Mouse (Mus musculus) kidney, adult 8-10 months (tissue): ENCODE measurements around the gene Srms.
"Not testable (repeated sequence)": the region's sequence is repeated elsewhere in the genome, so short reads cannot be mapped to it uniquely, and the experiment has no call there.

ENCODE experiments used
- DNase-seq, 2 experiments: peaks; one replicate each; pipeline ENCODE4 v3.0.0; 2022

The Srms gene

DNA sequence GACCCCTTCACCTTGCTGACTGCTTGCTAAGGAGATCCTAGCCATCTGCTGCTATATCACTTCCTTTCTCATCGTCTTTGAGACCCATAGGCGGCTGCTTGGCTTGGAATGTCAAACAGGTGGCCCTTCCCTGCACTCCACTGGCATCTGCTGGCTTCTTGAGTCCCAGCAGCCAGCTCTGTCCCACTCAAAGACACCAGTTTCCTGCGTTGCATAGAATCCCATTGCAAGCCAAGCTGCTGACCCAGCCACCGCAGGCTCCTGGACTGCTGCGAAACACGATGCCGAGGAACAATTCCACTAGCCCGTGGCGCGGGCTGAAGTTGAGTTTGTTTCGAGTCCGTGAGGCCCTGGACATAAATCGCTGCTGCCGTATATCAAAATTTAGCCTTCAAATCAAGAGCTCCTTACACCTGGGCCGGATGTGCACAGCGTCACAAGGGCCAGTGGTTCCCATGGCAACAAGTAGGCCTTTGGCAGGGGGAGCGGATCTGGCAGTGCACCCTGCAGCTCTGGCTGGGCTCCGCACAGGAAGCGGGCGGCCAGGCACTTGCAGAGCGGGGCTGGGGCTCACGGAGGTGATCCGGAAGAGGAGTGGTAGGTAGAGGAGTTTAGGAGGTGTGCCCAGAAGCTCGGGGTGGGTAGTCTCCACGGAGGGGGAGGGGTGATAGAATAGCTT lies 6.7 kb upstream of the Srms start, which contains the start of gene Fndc11:
Gene Fndc11 (plus strand): TSS at position 476 of the 679 bp plus-strand sequence.
- DNase-seq, result peak; percentile 80 to 83

DNA sequence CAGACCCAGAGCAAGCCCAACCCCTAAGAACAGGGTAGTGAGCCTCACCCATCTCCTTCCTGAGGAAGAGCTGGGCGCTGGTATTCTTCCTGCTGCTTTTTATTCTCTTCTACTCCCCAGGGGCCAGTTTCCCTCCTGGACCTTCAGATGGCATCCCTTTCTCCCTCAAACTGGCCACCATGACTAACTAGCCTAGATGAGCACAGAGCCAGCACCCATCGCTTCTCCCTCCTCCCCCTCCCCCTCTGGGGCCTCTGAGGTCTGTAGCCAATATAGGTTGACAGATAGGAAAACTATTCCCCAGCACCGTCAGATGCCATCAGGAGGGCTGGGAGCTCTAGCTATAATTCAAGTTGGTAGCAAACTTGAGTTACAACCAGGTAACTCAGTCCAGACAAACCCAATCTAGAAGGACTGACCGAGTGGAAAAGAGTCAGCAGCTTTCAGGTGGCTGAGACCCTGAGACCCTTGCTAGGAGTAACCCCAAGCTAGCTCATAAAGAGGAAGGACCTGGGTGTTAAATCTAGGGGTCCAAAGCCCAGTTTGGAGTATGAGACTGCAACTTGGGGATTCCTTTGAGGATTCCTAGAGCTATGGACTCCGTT lies 6.0 kb upstream of the Srms start:
- DNase-seq, result no peak

DNA sequence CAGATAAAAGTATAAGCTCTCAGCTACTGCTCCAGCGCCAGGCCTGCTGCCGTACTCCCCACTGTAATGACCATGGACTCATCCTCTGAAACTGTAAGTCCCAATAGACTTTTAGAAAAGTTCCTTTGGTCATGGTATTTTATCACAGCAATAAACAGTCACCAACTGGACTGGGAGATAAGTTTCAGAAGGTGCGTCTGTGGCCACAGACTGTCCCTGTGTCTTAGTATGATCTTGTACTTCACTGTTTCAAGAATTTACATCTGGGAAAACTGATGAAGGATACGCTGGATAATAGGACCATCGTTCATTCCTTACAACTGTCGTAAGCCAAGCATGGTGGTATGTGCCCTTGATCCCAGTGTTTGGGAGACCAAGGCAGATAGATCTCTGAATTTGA lies 3.1 kb upstream of the Srms start:
- DNase-seq, result no peak

DNA sequence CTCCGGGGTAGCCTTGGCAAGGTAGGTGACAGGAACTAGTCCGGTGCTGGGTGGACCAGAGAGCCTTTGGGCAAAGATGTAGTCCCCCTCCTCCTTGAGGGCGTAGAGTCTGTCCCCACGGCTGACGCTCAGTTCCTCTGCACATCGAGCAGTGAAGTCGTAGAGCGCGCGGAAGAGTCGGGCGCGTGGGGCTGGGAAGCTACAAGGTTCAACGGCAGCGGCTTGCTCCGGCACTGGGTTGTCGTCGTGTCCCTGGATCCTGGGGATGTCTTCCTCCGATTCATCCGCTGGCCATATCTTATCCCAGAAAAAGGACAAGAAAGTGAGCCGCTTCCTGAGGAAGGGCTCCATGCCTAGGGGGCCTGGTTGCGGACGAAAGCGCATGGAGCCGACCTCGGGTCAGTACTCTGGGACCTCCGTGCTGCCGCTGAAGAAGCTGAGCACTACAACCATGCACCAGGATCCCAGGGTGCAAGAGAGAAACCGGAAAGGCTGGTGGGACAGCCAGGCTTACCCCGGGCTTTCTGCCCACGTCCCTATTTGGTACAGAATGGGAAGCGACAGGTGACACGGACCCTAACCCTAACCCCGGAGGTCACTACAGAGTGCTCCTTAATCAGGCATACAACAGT lies 480 bp downstream of the Srms start:
- DNase-seq, result no peak

DNA sequence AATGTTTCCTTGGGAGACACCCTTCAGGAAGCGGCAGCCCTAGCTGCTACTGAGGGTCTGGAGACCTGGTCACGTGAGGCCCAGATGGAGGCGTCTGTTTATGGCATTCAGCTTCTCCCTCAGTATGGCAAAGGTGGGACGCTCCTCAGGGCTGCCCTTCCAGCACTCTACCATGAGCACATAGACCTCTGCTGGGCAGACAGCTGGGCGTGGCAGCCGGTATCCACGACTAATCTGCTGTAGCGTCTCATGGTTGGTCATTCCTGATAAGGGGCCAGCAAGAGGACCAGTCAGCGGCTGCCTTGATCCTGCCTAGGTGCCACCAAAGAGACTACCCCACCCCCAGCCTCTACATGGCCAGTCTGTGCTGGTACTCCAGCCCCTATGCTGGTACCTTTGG lies 6.9 kb downstream of the Srms start:
- DNase-seq, result no peak

DNA sequence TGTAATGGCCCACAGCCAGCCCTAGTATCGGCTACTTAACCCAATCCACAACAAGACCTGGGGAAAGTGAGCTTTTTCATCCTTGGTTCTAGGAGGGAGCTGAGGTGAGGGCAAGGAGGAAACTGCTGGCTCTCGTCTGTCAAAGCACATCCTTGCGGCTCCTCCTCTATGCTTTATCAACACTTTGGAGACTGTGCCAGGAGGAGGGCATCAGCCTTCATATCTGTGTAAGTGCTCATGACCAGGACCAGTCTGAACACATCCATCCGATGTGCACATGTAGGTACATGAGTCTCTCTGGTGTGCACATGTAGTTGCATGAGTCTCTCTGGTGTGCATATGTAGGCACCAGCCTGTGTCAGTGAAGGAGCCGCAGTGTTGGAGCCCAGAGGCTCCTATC lies 7.3 kb downstream of the Srms start:
- DNase-seq, result no peak

DNA sequence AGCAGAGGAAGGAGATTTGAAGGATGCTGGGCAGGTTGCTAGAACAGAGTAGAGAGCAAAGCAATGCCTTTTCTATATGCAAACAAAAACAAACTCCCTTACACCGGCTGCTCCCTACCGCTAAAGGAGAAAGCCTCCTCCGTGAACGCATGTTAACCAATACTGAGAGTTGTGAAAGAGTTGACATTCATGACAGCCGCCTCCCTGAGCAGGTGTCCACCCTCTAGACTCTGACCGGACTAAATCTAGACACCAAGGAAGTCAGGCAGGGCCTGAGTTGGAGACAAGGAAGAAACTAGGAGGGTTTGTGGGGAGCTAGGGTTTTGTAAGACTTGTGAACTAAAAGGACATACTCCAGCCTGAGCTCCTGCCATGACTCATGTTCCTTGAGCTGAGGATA lies 10.1 kb downstream of the Srms start:
- no peak for DNase-seq

DNA sequence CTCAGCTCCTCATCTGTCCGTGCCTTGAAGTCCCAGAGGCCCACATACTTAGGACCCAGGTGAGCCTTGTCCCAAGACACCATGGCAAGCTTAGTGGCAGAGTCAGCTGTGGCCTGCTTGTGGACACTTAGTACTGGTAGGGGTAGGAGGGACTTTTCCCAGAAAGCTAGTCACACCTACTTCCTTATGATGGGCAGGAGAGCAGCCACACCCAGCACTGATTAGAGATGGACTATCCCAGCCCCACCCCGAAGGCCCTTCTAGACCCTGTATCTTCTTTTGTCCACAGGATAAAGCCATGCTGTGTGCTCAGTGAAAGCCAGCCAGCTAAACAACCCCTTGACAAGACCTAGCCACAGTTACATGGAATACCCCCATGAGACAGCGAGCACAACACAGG lies 10.6 kb downstream of the Srms start, which contains the start of gene Ptk6:
Gene Ptk6 (minus strand): TSS at position 368 of the 400 bp plus-strand sequence.
- DNase-seq, result no peak

DNA sequence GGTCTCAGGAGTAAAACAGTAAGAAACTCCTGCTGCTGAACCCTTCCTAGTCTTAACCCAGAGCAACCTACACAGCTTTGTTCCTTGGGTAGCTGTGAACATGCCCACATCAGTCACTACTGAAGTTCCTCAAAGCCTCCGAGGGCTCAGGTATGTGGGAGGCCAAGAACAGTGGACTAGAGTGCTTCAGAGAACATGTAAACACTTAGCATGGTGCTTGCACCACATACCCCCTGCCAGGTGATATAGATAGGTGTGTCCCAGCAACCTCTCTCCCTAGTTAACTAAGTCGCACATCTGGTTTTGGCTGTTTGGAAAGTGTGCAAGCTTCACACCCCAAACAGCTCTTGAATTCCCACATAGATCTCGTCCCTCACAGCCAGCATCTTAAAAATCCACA lies 11.4 kb downstream of the Srms start:
- DNase-seq, result no peak

DNA sequence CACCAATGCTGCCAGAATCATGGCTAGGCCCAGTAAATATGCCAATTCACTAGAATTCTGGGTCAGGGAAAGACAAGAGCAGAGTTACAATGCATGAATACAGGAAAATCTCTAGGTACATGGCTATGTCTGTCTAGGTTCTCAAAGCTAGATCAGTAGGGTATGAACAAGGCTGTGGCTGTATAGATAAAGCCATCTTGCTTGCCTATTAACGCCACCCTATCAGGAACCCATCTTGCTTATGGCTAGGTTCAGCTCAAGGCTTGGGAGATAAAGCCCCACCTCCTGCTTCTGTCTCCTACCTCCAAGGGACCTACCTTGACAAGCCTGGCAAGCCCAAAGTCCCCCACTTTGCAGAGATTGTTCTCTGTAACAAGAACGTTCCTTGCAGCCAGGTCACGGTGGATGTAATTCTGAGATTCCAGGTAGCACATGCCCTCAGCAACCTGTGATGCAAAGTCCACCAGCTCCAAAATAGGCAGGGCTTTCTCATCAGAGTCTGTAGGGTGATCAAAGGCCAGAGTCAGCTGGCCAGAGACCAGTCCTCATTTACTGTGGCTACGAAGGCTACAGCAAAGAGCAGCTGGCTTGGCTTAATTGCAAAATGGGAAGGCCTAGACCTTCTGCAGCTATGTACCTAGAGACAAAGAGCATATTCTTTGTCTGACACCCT lies 16.2 kb downstream of the Srms start:
- DNase-seq, result peak; percentile 70 to 73

DNA sequence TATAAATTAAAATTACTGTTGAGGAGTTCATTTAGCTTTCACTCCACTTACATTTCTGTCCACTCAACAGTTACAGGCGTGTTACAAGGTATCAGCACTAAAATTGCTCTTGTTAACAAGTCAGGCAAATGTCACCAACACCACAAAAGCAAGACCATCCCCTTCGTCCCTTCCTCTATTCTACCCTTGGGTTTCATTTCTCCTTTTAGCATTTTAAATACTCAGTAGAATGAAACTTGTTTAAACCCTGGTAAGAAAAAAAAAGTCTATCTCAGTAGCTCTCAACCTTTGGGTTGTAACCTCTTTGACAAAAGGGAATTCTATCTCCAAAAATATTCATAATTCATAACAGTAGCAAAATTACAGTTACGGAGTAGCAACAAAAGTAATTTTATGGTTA lies 19.9 kb downstream of the Srms start:
- no peak for DNase-seq

DNA sequence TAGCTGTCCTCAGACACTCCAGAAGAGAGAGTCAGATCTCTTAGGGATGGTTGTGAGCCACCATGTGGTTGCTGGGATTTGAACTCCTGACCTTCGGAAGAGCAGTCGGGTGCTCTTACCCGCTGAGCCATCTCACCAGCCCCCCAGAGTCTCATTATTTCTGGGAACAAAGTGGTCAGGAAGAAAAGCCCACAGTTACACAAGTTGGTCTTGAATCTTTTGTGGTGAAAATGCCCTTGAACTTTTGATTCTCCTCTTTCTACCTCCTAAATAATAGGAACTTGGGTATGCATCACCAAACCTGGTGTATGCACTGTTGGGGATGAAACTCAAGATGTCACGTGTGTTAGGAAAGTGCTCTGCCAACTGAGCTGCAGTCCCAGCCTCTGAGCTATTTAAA lies 21.0 kb downstream of the Srms start:
- DNase-seq, result no peak

DNA sequence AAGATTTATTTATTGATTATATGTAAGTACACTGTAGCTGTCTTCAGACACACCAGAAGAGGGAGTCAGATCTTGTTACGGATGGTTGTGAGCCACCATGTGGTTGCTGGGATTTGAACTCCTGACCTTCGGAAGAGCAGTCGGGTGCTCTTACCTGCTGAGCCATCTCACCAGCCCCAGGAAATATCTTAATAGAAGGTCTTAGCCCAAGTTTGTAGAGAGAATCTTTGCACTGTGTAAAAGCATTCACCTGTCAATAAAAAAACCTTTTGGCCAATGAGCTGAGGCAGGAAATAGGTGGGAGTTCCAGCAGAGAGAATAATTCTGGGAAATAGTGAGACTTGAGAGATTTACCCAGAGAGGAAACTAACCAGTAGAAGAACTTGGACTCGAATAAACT lies 21.6 kb downstream of the Srms start:
- DNase-seq, result not testable (repeated sequence)

DNA sequence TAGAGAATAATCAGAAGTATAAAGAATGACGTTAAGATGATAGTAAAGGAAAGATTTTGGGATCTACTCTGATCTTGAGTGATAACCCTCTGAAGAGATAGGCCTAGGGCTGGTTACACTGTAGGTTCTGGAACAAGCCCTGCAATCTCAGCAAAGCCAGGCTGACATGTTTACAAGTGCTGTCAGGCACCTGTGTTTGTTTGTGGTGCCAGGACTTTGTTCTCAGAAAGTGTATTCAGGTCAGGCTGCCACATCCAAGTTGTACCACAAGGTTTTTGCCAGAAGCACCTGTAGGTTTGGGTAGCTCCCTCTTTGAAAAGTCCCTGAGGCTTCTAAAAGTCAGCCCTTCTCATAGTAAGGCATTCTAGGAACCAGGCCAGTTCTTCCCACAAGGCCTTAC lies 23.7 kb downstream of the Srms start:
- DNase-seq, result no peak

DNA sequence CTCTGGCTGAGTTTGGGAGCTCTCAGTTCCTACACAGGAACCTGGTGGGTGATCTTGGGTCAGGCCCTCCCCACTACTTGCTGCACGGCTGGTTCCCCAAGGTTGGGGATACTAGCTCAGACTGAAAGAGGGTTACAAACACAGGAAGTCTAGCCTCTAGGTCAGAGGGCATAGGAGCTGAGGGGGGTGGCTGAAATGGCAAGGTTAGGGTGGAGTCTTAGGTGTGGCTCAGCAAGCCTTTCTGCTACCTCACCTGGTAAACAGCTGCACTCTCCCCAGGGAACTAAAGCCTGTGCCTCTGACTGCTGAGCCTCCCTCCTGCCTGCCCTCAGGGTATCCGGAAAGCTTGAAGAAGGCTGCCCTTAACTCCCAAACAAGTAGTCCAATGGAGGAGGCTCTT lies 24.3 kb downstream of the Srms start:
- DNase-seq, result peak in 1 of 2 experiments; percentile 15

DNA sequence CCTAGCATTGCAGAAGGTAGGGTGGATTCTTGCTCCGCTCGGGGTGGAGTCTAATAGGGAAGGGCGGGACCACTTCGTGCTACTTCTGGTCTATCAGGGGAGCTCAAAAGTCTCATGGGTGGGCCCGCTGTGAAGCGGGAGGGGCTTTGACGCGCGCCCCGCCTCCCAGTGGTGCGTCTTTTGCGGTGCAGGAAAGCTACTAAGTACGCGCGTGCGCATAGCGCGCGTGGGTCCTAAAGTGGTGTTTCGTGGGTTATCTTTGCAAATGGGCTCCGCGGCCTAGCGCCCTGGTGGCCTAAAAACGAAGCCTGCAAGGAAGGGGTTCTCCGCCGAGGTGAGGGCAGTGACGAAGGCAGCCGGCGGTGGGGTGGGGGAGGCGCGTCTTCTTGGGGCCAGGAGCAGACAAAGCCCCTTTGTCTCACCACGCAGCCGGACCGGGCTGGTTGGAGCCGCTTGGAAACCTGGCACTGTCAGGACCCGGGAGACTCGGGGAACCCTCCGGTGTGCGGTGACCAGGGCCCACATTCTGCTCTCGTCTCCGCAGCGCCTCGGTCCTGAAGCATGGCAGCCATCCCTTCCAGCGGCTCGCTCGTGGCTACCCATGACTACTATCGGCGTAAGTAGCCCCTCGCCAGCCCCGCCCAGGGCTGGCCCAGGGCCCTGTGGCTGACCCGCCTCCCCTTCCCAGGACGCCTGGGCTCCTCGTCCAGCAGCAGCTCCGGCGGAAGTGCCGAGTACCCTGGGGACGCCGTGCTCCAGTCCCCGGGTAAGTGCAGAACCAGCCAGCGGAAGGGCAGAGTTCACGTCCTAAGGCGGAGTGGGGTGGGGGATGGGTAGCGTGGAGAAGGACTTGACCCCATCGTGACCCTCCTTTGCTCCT lies 25.6 kb downstream of the Srms start, which contains the start of gene Ppdpf:
Gene Ppdpf (plus strand): TSS at position 127 of the 880 bp plus-strand sequence.
- DNase-seq, result peak; percentile 96

DNA sequence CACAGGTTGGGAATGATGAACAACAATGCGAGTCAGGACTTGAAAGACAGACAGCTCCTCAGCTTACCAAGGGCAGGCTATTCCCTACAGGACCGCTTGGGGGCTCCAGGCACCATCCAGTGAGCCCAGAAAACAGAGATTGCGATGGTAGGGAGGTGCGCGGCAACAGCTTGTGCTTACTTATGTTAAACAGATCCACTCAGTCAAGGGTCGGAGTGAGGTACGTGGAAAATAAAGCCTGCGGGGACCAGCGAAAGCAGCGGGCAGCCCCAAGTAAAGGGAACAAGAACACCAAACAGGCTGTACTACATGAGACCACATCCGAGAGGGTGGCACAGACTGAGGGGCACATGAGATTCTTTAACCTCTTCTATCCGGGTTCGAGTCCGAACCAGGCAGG lies 26.4 kb downstream of the Srms start:
- DNase-seq, result peak; percentile 83 to 91

DNA sequence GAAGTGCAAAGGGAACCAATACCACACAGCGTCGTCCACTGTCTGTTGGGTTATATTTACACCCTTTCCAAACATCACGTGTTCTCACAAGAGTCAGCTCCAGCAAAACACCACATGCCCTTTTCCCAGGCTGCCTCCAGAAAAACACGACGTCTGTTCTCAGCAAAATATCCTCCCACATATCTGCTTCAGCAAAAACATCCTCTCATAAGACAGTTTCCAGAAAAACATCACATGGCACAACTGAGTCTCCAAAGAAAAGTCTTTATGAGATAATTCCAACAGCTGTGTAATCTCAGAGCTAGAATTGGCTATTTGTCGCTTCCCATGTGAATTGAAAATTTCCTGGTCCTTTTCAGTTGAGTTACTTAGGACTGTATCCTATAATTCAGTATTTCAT lies 32.1 kb downstream of the Srms start:
- DNase-seq, result no peak

DNA sequence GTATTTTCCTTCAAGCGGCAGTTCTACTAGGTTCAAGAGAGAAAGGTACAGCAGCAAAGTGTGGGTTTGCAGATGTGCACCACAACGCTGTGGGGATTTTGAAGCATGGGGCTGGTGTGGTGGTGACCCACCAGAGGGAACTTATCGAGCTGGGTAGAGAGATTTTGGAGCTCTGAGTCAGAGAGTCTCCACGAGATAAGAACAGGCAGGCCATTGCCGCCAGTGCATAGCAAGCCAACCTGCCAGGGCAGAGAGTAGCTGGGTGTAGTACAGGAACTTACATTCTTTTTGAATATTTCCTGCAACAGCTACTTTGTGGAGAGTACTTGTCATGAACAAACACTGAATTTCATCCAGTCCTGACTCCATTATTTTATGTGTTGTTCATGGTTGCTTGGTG lies 34.5 kb downstream of the Srms start:
- DNase-seq, result no peak

DNA sequence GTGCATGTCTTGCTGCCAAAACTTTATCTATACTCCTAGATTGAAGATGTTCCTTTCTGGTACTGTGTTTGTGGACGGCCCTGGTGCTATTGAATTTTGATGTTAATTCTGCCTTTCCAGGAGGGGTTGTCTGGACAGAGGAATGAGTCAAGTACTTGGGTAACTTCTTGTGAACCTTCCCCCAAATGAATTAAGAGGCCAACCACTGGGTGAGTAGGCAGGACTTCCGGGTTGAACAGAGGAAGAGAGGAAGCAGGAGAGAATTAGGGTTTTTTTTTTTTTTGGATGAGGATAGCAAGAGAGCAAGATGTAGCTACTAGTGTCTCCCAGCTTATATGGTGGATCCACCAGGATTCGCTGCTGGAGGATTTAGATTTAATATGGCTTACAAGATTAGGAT lies 35.0 kb downstream of the Srms start:
- DNase-seq, result no peak

DNA sequence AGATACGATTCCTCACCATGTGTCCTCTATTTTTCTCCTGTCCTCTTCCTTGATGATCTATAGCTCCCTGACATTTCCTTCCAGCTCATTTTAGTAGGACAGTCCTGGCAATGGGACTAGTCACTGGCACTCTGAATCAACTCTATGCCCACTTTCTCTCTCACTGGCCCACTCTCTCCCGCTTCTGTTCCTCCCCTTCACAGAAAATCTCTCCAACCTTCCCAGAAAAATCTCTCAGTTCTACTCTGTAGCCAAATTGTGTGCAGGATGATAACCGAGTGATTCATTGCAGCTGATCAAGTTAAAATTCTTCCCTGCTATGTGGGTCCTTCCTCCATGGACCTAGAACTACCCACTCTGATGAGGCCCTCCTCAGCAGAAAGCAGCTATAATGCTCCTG lies 38.3 kb downstream of the Srms start:
- DNase-seq, result no peak

DNA sequence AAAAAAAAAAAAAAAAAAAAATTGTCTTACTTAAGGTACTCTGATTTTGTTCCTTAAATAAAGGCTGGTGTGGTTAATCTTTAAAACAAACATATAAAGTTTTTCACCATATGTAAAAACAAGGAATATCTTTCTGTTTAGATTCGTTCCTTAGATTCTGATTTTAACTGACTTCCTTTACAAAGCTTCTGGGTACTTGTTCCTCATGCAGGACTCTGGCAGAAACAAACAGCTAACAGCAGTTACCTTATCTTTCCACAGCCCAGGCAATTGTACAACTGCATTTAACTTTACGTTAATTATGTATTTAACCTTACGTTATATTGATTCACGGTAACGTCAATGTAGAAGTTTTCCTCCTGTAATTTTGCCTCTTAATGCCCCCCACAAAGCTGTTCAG lies 46.5 kb downstream of the Srms start:
- DNase-seq, result no peak

DNA sequence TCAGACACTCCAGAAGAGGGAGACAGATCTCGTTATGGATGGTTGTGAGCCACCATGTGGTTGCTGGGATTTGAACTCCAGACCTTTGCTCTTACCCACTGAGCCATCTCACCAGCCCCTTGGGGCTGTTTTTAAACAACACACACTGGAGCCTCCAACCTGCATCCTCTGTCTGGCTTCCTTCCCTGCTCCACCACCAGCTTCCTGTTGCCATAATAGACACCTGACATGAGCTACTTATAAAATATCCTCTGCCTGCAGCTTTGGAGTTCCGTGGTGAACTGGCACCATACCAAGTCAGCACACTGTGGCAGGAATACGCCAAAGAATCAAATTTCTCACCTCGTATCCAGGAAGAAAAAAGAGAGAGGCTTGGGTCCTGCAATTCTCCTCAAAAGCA lies 52.2 kb downstream of the Srms start:
- DNase-seq, result no peak
